Mouse (Mus musculus) neural tube, embryonic 15.5 days (tissue): ENCODE measurements around the gene Zfp747. TPM values are rescaled to one million over a fixed set of nuclear protein-coding genes. Genes with fewer than 3 reads are reported as not detected.
"Not testable (repeated sequence)": the region's sequence is repeated elsewhere in the genome, so short reads cannot be mapped to it uniquely, and the experiment has no call there.

Experiments used
- ATAC-seq: fragments of 200-750 bp; cut with Nextera tagmentation; 2 replicates; pipeline ENCODE4 v1.8.0; 2017; ENCODE audit warnings: mild to moderate bottlenecking, moderate TSS enrichment, moderate library complexity; ENCODE audit not compliant: low FRiP score
- H3K27ac ChIP-seq: fragments of 300-500 bp; sonication (generic); replicated peaks from 2 replicates; pipeline ENCODE4 v1.5.1; 2015; ENCODE audit warnings: mild to moderate bottlenecking, inconsistent platforms
- H3K27me3 ChIP-seq: fragments of 300-500 bp; sonication (generic); replicated peaks from 2 replicates; pipeline ENCODE4 v1.6.1; 2015; ENCODE audit warnings: inconsistent platforms
- H3K36me3 ChIP-seq: fragments of 300-500 bp; sonication (generic); 2 replicates; pipeline ENCODE4 v1.6.1; 2015; ENCODE audit warnings: inconsistent platforms
- H3K4me1 ChIP-seq: fragments of 300-500 bp; sonication (generic); 2 replicates; pipeline ENCODE4 v1.6.1; 2015; ENCODE audit warnings: inconsistent platforms
- H3K4me2 ChIP-seq: fragments of 300-500 bp; sonication (generic); 2 replicates; pipeline ENCODE4 v1.6.1; 2015; ENCODE audit warnings: inconsistent platforms, mild to moderate bottlenecking, moderate library complexity
- H3K4me3 ChIP-seq: fragments of 300-500 bp; sonication (generic); replicated peaks from 2 replicates; pipeline ENCODE4 v1.5.1; 2015; ENCODE audit warnings: mild to moderate bottlenecking, inconsistent platforms
- H3K9ac ChIP-seq: fragments of 300-500 bp; sonication (generic); replicated peaks from 2 replicates; pipeline ENCODE4 v1.6.1; 2015; ENCODE audit warnings: mild to moderate bottlenecking, inconsistent platforms
- H3K9me3 ChIP-seq: fragments of 300-500 bp; sonication (generic); replicated peaks from 2 replicates; pipeline ENCODE4 v1.6.1; 2016; ENCODE audit warnings: inconsistent platforms
- WGBS: fragments of 180-500 bp; shearing (Covaris S2); methylation state at CpG from one replicate; pipeline ENCODE4 v1.1.7; 2015; ENCODE audit warnings: mixed read lengths; 5-methylcytosine and 5-hydroxymethylcytosine counted together
- polyA plus RNA-seq: library from polyadenylated mRNA; unstranded; fragments of >200 nt; fragmentation: Nextera tagmentation; extraction: Ambion mirVana; gene quantifications from 2 replicates; pipeline ENCODE4 v1.2.1, GENCODE M21; 2015

The Zfp747 gene
- polyA plus RNA-seq, 1 experiment from 2014 or later: 8.5 TPM

- Histone ChIP-seq H3K9ac (peak overlapping the region; percentile 83), H3K27ac (peak overlapping the region; percentile 95), H3K4me3 (peak overlapping the region; percentile 71), H3K27me3 (no peaks in the 10 kb centered on the region), H3K4me1 (peaks cover 29% of the 10 kb centered on the region), H3K9me3 (no peaks in the 10 kb centered on the region), H3K4me2 (peak overlapping the region; percentile 81), H3K36me3 (peaks cover 26% of the 10 kb centered on the region)
- ATAC-seq: peak; percentile 19
- under 1% methylated on average over 42 of the region's 42 CpGs for WGBS
These were observed 30.8 kb downstream of the Zfp747 start for GRCm38 (mm10) chr7:127345092-127345491.

GRCm38 (mm10) chr7:127344371-127344770 lies 31.5 kb downstream of the Zfp747 start:
- Histone ChIP-seq H3K4me2 (peak overlapping the region; percentile 81), H3K4me1 (peaks cover 29% of the 10 kb centered on the region), H3K9ac (peak overlapping the region; percentile 83; the same call in 1 of the 2 replicates), H3K9me3 (no peaks in the 10 kb centered on the region), H3K36me3 (peaks cover 26% of the 10 kb centered on the region), H3K27me3 (no peaks in the 10 kb centered on the region), H3K4me3 (peak overlapping the region; percentile 71), H3K27ac (no peak overlapping the region)
- ATAC-seq: no peak
- 91% methylated on average over 8 of the region's 8 CpGs for WGBS

GRCm38 (mm10) chr7:127343351-127344019 lies 32.4 kb downstream of the Zfp747 start:
- no peaks in the 10 kb centered on the region for H3K27me3 ChIP-seq
- peaks cover 29% of the 10 kb centered on the region for H3K4me1 ChIP-seq
- H3K9me3 ChIP-seq: no peaks in the 10 kb centered on the region
- no peak overlapping the region for H3K9ac ChIP-seq
- peaks cover 26% of the 10 kb centered on the region for H3K36me3 ChIP-seq
- no peak for ATAC-seq
- H3K27ac ChIP-seq: no peak overlapping the region
- WGBS: 96% methylated on average over 38 of the region's 38 CpGs
- H3K4me3 ChIP-seq: no peak overlapping the region
- H3K4me2 ChIP-seq: no peak overlapping the region; the same call in 1 of the 2 replicates

DNA sequence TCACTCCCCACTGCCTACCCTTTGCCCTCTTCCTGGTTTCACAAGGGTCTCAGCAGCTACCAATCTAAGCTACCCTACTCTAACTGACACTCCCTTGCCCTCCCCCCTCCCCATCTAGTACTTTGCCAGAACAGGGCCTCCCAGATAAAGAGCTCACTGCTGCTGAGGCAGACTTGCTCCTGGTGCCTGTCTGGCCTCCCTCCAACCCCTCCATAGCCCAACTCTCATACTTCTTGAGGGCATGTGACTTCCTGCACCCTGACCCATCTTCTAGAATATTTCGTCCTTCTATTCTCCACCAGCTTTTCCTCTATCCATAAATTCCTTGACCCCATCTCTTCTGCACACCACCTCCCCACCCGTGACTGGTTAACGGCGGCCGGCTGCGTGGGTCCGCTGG lies 33.0 kb downstream of the Zfp747 start:
- Histone ChIP-seq H3K4me2 (no peak overlapping the region), H3K27me3 (no peaks in the 10 kb centered on the region), H3K27ac (no peak overlapping the region), H3K4me3 (no peak overlapping the region), H3K9ac (no peak overlapping the region), H3K36me3 (peaks cover 26% of the 10 kb centered on the region), H3K9me3 (no peaks in the 10 kb centered on the region), H3K4me1 (peaks cover 29% of the 10 kb centered on the region)
- WGBS: 96% methylated on average over 7 of the region's 7 CpGs
- ATAC-seq: no peak

DNA sequence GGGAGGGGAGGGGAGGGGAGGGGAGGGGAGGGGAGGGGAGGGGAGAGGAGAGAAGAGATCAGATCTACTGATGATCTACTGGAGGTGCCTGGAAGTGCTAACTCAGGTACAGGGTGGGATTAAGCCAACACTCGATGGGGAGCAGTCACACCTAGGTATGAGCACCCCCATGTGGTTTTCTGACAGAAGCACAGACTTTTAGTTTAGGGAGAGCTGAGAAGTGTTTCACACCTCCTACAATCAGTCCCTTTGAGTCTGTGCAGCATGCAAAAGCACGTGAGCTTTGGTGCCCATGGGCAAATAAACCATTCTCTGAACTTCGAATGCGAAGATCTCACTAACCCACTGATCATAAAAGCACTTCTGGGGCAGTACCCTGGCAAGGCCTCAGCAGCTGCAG lies 33.5 kb downstream of the Zfp747 start:
- Histone ChIP-seq H3K4me2 (no peak overlapping the region), H3K27ac (no peak overlapping the region), H3K36me3 (peaks cover 26% of the 10 kb centered on the region), H3K9ac (no peak overlapping the region), H3K9me3 (no peaks in the 10 kb centered on the region), H3K4me3 (no peak overlapping the region), H3K4me1 (peaks cover 29% of the 10 kb centered on the region), H3K27me3 (no peaks in the 10 kb centered on the region)
- WGBS: 67% methylated on average over 4 of the region's 4 CpGs
- no peak for ATAC-seq

GRCm38 (mm10) chr7:127341861-127342260 lies 34.0 kb downstream of the Zfp747 start:
- not testable (repeated sequence) for H3K9me3 ChIP-seq, H3K27ac ChIP-seq, H3K9ac ChIP-seq, H3K4me2 ChIP-seq, ATAC-seq, H3K4me3 ChIP-seq, H3K27me3 ChIP-seq
- H3K36me3 ChIP-seq: peaks cover 26% of the 10 kb centered on the region
- WGBS: 96% methylated on average over 6 of the region's 6 CpGs
- peaks cover 26% of the 10 kb centered on the region for H3K4me1 ChIP-seq

DNA sequence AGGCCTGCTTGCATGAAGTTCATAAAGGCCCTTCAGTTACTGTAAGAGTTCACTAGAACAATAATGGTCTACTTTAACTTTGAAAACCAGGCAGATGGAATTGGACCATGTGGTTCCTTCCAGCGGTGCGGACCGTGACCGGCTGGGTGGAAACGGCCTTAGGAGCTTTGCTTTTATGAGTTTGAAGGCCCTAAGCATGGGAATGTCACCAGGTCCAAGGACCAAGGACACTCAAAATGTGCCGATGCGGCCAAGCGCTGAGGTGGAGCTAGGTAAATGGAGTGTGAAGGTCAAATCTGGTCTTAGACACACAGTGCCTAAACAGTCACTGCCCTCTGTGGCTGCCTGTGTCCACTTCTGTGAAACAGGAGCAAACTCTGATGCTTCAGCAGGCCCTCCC lies 34.5 kb downstream of the Zfp747 start:
- WGBS: 95% methylated on average over 8 of the region's 8 CpGs
- Histone ChIP-seq H3K9me3 (no peaks in the 10 kb centered on the region), H3K4me3 (no peak overlapping the region), H3K9ac (no peak overlapping the region), H3K27me3 (no peaks in the 10 kb centered on the region), H3K36me3 (peaks cover 26% of the 10 kb centered on the region), H3K27ac (no peak overlapping the region), H3K4me2 (no peak overlapping the region), H3K4me1 (peaks cover 21% of the 10 kb centered on the region)
- ATAC-seq: no peak

DNA sequence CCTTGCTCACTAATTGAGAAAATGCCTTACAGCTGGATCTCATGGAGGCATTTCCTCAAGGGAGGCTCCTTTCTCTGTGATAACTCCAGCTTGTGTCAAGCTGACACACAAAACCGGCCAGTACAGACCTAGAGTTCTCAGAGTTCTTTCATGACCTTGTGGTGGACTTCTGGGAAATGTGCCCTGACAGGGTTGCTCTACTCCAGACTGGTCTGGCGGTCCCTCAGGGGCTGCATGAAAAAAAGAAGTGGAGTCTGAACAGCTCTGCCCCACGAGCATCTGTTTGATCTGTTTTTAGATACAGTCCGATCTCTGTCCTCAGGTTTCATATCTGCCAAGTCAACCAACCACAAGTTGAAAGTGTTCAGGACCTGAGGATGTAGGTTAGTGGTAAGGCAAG lies 38.2 kb downstream of the Zfp747 start:
- 77% methylated on average over 4 of the region's 4 CpGs for WGBS
- no peaks in the 10 kb centered on the region for H3K27me3 ChIP-seq
- ATAC-seq: no peak

GRCm38 (mm10) chr7:127335604-127336003 lies 40.2 kb downstream of the Zfp747 start:
- no peak for ATAC-seq
- no peak overlapping the region for H3K9ac ChIP-seq
- no peaks in the 10 kb centered on the region for H3K4me1 ChIP-seq
- WGBS: 94% methylated on average over 4 of the region's 4 CpGs
- H3K4me3 ChIP-seq: no peak overlapping the region
- no peak overlapping the region for H3K4me2 ChIP-seq
- H3K36me3 ChIP-seq: no peaks in the 10 kb centered on the region
- no peaks in the 10 kb centered on the region for H3K27me3 ChIP-seq
- no peaks in the 10 kb centered on the region for H3K9me3 ChIP-seq
- no peak overlapping the region for H3K27ac ChIP-seq

More for the DNA sequence above, 38.2 kb downstream of the Zfp747 start:
- Histone ChIP-seq H3K4me1 (no peaks in the 10 kb centered on the region), H3K27ac (no peak overlapping the region), H3K36me3 (peaks cover 10% of the 10 kb centered on the region), H3K4me3 (no peak overlapping the region), H3K4me2 (no peak overlapping the region), H3K9me3 (no peaks in the 10 kb centered on the region), H3K9ac (no peak overlapping the region)

DNA sequence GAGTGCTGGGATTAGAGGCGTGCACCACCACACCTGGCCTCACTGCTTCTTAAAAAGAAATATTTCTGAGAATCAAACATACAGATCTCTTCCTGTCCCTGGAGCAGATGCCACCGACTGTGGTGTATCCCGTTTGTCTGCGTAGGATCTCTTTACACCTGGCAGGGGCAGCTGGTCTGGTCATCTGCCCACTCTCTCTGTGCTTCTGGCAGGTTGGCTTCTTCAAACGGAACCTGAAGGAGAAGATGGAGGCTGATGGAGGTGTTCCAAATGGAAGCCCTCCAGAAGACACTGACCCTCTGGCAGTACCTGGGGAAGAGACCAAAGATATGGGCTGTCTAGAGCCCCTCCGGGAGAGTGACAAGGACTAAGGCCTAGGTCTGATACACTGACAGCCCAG lies 42.6 kb downstream of the Zfp747 start:
- Histone ChIP-seq H3K27me3 (no peaks in the 10 kb centered on the region), H3K36me3 (no peaks in the 10 kb centered on the region), H3K4me3 (no peak overlapping the region), H3K9me3 (no peaks in the 10 kb centered on the region), H3K9ac (no peak overlapping the region), H3K27ac (no peak overlapping the region), H3K4me1 (no peaks in the 10 kb centered on the region), H3K4me2 (no peak overlapping the region)
- ATAC-seq: no peak
- WGBS: 89% methylated on average over 6 of the region's 6 CpGs

DNA sequence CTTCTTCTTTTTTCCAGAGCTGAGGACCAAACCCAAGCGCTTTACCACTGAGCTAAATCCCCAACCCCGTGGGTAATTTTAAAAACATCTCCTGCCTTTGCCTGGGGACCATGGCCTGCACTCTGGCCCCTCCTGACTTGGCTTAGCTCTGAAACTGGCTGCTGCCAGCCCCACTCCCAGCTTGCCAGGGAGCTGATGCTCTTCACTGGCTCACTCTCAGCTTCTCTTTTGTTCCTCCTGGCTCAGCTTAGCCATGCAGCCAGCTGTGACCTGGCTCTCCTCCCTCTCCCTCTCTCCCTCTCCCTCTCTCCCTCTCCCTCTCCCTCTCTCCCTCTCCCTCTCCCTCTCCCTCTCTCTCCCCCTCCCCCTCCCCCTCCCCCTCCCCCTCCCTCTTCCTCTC lies 49.2 kb downstream of the Zfp747 start:
- WGBS: 25% methylated on average over 1 of the region's 2 CpGs

GRCm38 (mm10) chr7:127325550-127325949 lies 50.3 kb downstream of the Zfp747 start:
- 90% methylated on average over 8 of the region's 8 CpGs for WGBS

More for the DNA sequence above, 49.2 kb downstream of the Zfp747 start:
- Histone ChIP-seq H3K4me2 (no peak overlapping the region), H3K27ac (no peak overlapping the region), H3K9me3 (no peaks in the 10 kb centered on the region), H3K9ac (no peak overlapping the region), H3K4me1 (0 out of 2 replicates have a peak, but pooled peaks cover 4% of the 10 kb centered on the region), H3K4me3 (no peak overlapping the region), H3K36me3 (no peaks in the 10 kb centered on the region), H3K27me3 (no peaks in the 10 kb centered on the region)
- no peak for ATAC-seq

More at GRCm38 (mm10) chr7:127325550-127325949, 50.3 kb downstream of the Zfp747 start:
- no peak overlapping the region for H3K27ac ChIP-seq
- no peak overlapping the region for H3K4me3 ChIP-seq
- no peaks in the 10 kb centered on the region for H3K9me3 ChIP-seq
- no peak for ATAC-seq
- H3K4me1 ChIP-seq: 0 out of 2 replicates have a peak, but pooled peaks cover 4% of the 10 kb centered on the region
- no peak overlapping the region for H3K4me2 ChIP-seq
- H3K27me3 ChIP-seq: no peaks in the 10 kb centered on the region
- H3K9ac ChIP-seq: no peak overlapping the region
- no peaks in the 10 kb centered on the region for H3K36me3 ChIP-seq
